Mouse (Mus musculus): Measurements from ENCODE around the gene Ldoc1. TPM values are rescaled to one million over a fixed set of nuclear protein-coding genes. Genes with fewer than 3 reads are reported as not detected.

Gene Ldoc1
- 3.3 and 4.8 TPM in 2 replicates for total RNA-seq (2012; rRNA removed)

GRCm38 (mm10) chrX:61709302-61710033, at the start of gene Ldoc1:
Gene Ldoc1 (plus strand): TSS chrX:61709497.
- Histone ChIP-seq H3K27ac (ENCODE audit: insufficient read depth, low read depth, low read length, poor library complexity, severe bottlenecking) (no peak within 1 kb of the TSS), H3K4me1 (ENCODE audit: control insufficient read depth in 2 of 2, insufficient read depth in 2 of 2, low read length in 2 of 2, poor library complexity in 1 of 2) (no peaks in the 10 kb centered on the region), H3K36me3 (ENCODE audit: control insufficient read depth, insufficient read depth, low read length, poor library complexity, severe bottlenecking) (no peaks in the 10 kb centered on the region), H3K4me3 (ENCODE audit: insufficient read depth in 1 of 2, low read depth in 1 of 2, low read length in 2 of 2, poor library complexity in 1 of 2, severe bottlenecking in 1 of 2) (peak within 1 kb of the TSS; percentile 45 to 58), H3K9ac (ENCODE audit: insufficient read depth, low read depth, low read length, poor library complexity, severe bottlenecking) (no peak within 1 kb of the TSS), H3K9me3 (ENCODE audit: control insufficient read depth, insufficient read depth, low read depth, low read length) (no peaks in the 10 kb centered on the region)
- in situ Hi-C loops (cut with MboI; ENCODE audit: low sequenced_read_pairs in 2 of 2, unreplicated experiment in 2 of 2) = no loop called here
- TF ChIP-seq HCFC1 (IDR thresholded peaks at IDR 0.05; ENCODE audit: borderline replicate concordance, insufficient read depth, low read length) (no peak), MAFK (IDR thresholded peaks at IDR 0.05; ENCODE audit: insufficient read depth, low read depth, low read length) (no peak), ZC3H11A (IDR thresholded peaks at IDR 0.05; ENCODE audit: borderline replicate concordance, low read depth, low read length) (no peak), CHD2 (IDR thresholded peaks at IDR 0.05; ENCODE audit: low read depth, low read length) (no peak), ZNF384 (IDR thresholded peaks at IDR 0.05; ENCODE audit: low read depth, low read length) (no peak)
- peak; percentile 7 for DNase-seq (ENCODE audit: low read depth, low spot score)

GRCm38 (mm10) chrX:61710131-61710530, 834 bp downstream of the Ldoc1 start:
- no peaks in the 10 kb centered on the region for H3K36me3 ChIP-seq (ENCODE audit: control insufficient read depth, insufficient read depth, low read length, poor library complexity, severe bottlenecking)
- no peak overlapping the region for H3K4me3 ChIP-seq (ENCODE audit: insufficient read depth in 1 of 2, low read depth in 1 of 2, low read length in 2 of 2, poor library complexity in 1 of 2, severe bottlenecking in 1 of 2)
- no peaks in the 10 kb centered on the region for H3K9me3 ChIP-seq (ENCODE audit: control insufficient read depth, insufficient read depth, low read depth, low read length)
- H3K4me1 ChIP-seq (ENCODE audit: control insufficient read depth in 2 of 2, insufficient read depth in 2 of 2, low read length in 2 of 2, poor library complexity in 1 of 2) = no peaks in the 10 kb centered on the region
- DNase-seq (ENCODE audit: low read depth, low spot score) = no peak
- in situ Hi-C loops (cut with MboI; ENCODE audit: low sequenced_read_pairs in 2 of 2, unreplicated experiment in 2 of 2) = no loop called here
- no peak overlapping the region for H3K27ac ChIP-seq (ENCODE audit: insufficient read depth, low read depth, low read length, poor library complexity, severe bottlenecking)
- no peak for TF ChIP-seq HCFC1 (IDR thresholded peaks at IDR 0.05; ENCODE audit: borderline replicate concordance, insufficient read depth, low read length)
- TF ChIP-seq ZC3H11A (IDR thresholded peaks at IDR 0.05; ENCODE audit: borderline replicate concordance, low read depth, low read length) = no peak
- TF ChIP-seq CHD2 (IDR thresholded peaks at IDR 0.05; ENCODE audit: low read depth, low read length) = no peak
- no peak for TF ChIP-seq MAFK (IDR thresholded peaks at IDR 0.05; ENCODE audit: insufficient read depth, low read depth, low read length)
- no peak for TF ChIP-seq ZNF384 (IDR thresholded peaks at IDR 0.05; ENCODE audit: low read depth, low read length)
- H3K9ac ChIP-seq (ENCODE audit: insufficient read depth, low read depth, low read length, poor library complexity, severe bottlenecking) = no peak overlapping the region

- Histone ChIP-seq H3K9ac (ENCODE audit: insufficient read depth, low read depth, low read length, poor library complexity, severe bottlenecking) (peak overlapping the region; percentile 52; the same call in 1 of the 2 replicates), H3K4me1 (ENCODE audit: control insufficient read depth in 2 of 2, insufficient read depth in 2 of 2, low read length in 2 of 2, poor library complexity in 1 of 2) (peaks cover 0 to 2% of the 10 kb centered on the region in 2 experiments; a peak in 1 of 4 replicates), H3K4me3 (ENCODE audit: insufficient read depth in 1 of 2, low read depth in 1 of 2, low read length in 2 of 2, poor library complexity in 1 of 2, severe bottlenecking in 1 of 2) (peak overlapping the region; percentile 35 to 52), H3K27ac (ENCODE audit: insufficient read depth, low read depth, low read length, poor library complexity, severe bottlenecking) (peak overlapping the region; percentile 84), H3K36me3 (ENCODE audit: control insufficient read depth, insufficient read depth, low read length, poor library complexity, severe bottlenecking) (no peaks in the 10 kb centered on the region), H3K9me3 (ENCODE audit: control insufficient read depth, insufficient read depth, low read depth, low read length) (no peaks in the 10 kb centered on the region)
- TF ChIP-seq MAFK (IDR thresholded peaks at IDR 0.05; ENCODE audit: insufficient read depth, low read depth, low read length) = no peak
- no peak for TF ChIP-seq HCFC1 (IDR thresholded peaks at IDR 0.05; ENCODE audit: borderline replicate concordance, insufficient read depth, low read length)
- no peak for TF ChIP-seq ZNF384 (IDR thresholded peaks at IDR 0.05; ENCODE audit: low read depth, low read length)
- no peak for TF ChIP-seq ZC3H11A (IDR thresholded peaks at IDR 0.05; ENCODE audit: borderline replicate concordance, low read depth, low read length)
- TF ChIP-seq CHD2 (IDR thresholded peaks at IDR 0.05; ENCODE audit: low read depth, low read length) = no peak
- peak; percentile 20 for DNase-seq (ENCODE audit: low read depth, low spot score)
- in situ Hi-C loops (cut with MboI; ENCODE audit: low sequenced_read_pairs in 2 of 2, unreplicated experiment in 2 of 2) = no loop called here
Observed at GRCm38 (mm10) chrX:61722281-61723028, 13.2 kb downstream of the Ldoc1 start.

- H3K4me3 ChIP-seq (ENCODE audit: insufficient read depth in 1 of 2, low read depth in 1 of 2, low read length in 2 of 2, poor library complexity in 1 of 2, severe bottlenecking in 1 of 2) = peak overlapping the region; percentile 35 to 52
- H3K4me1 ChIP-seq (ENCODE audit: control insufficient read depth in 2 of 2, insufficient read depth in 2 of 2, low read length in 2 of 2, poor library complexity in 1 of 2) = peaks cover 0 to 2% of the 10 kb centered on the region in 2 experiments; a peak in 1 of 4 replicates
- in situ Hi-C loops (cut with MboI; ENCODE audit: low sequenced_read_pairs in 2 of 2, unreplicated experiment in 2 of 2) = no loop called here
- DNase-seq (ENCODE audit: low read depth, low spot score) = no peak
- H3K9ac ChIP-seq (ENCODE audit: insufficient read depth, low read depth, low read length, poor library complexity, severe bottlenecking) = peak overlapping the region; percentile 52; the same call in 1 of the 2 replicates
- no peaks in the 10 kb centered on the region for H3K36me3 ChIP-seq (ENCODE audit: control insufficient read depth, insufficient read depth, low read length, poor library complexity, severe bottlenecking)
- TF ChIP-seq ZC3H11A (IDR thresholded peaks at IDR 0.05; ENCODE audit: borderline replicate concordance, low read depth, low read length) (no peak), ZNF384 (IDR thresholded peaks at IDR 0.05; ENCODE audit: low read depth, low read length) (no peak)
- peak overlapping the region; percentile 84 for H3K27ac ChIP-seq (ENCODE audit: insufficient read depth, low read depth, low read length, poor library complexity, severe bottlenecking)
- H3K9me3 ChIP-seq (ENCODE audit: control insufficient read depth, insufficient read depth, low read depth, low read length) = no peaks in the 10 kb centered on the region
Observed at GRCm38 (mm10) chrX:61723029-61723980, 14.0 kb downstream of the Ldoc1 start.
